In the genomic region with DNA sequence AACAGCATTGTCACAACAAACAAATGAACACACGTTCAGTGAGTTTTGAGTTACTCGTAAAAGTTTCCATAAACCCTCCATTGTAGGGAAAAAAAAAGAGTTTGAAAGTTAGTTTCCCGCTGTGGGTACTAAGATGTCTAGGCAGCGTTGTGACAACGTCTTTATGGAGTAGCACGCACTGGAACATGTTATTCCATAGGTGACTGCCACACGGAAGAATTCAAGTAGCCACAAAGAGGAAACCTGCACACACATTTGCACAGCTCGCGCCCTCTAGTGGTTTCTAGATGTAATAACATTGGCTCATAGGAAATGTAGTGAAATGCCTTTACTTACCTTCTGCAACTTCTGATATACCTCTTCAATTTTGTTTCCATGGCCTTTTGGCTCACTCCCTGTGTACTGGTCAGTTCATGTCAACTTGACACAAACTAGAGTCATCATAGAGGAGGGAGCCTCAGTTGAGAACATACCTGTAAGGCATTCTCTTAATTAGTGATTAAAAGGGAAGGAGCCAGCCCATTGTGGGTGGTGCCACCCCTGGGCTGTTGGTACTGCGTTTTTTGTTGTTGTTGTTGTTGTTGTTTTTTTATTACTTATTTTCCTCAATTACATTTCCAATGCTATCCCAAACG, we compare ENCODE assay signal across 8 mouse cellular contexts. TPM values are rescaled to one million over a fixed set of nuclear protein-coding genes. Genes with fewer than 3 reads are reported as not detected.
DNase-seq lines count a peak whose midpoint lies in the region; ATAC-seq lines count a peak whose summit lies in the region.

No protein-coding gene starts in this region.

- no peak for DNase-seq in liver, embryonic 11.5 days (ENCODE audit: low spot score)
- DNase-seq in liver (no peak), R1 (ENCODE audit: low read depth, low spot score) (peak; percentile 61)
- DNase-seq in limb, embryonic 10.5 days (ENCODE audit: low spot score): no peak
- DNase-seq in neural tube, embryonic 10.5 days (ENCODE audit: extremely low spot score, low spot score): peak; percentile 35
- DNase-seq in left cerebral cortex, adult 18-20 months (ENCODE audit: low spot score in 2 of 2): no peak
- no peak for DNase-seq in adrenal gland, adult 2 months

- peak; percentile 45 for ATAC-seq in liver, embryonic 11.5 days (replicated peaks; ENCODE audit: low FRiP score)
- ATAC-seq in forebrain, embryonic 15.5 days (replicated peaks): peak; percentile 60; the same call in 1 of the 2 replicates

- H3K4me1 ChIP-seq in liver, embryonic 11.5 days (replicated peaks; ENCODE audit: control insufficient read depth, insufficient read depth, low read length): no peaks in the 10 kb centered on the region
- no peaks in the 10 kb centered on the region for H3K4me1 ChIP-seq in forebrain, embryonic 15.5 days
- 0 out of 2 replicates have a peak, but pooled peaks cover 8% of the 10 kb centered on the region for H3K4me1 ChIP-seq in limb, embryonic 10.5 days

- no peaks in the 10 kb centered on the region for H3K36me3 ChIP-seq in liver, embryonic 11.5 days (ENCODE audit: control insufficient read depth, insufficient read depth, low read length)
- no peaks in the 10 kb centered on the region for H3K36me3 ChIP-seq in forebrain, embryonic 15.5 days
- no peaks in the 10 kb centered on the region for H3K36me3 ChIP-seq in limb, embryonic 10.5 days

- no peak overlapping the region for H3K4me3 ChIP-seq in liver, embryonic 11.5 days (ENCODE audit: low read depth, low read length)
- H3K4me3 ChIP-seq in forebrain, embryonic 15.5 days: no peak overlapping the region
- 0 out of 2 replicates have a peak overlapping the region, but pooled peaks have one; percentile 13 for H3K4me3 ChIP-seq in limb, embryonic 10.5 days

- H3K27ac ChIP-seq in liver, embryonic 11.5 days (ENCODE audit: low read depth, low read length): no peak overlapping the region
- no peak overlapping the region for H3K27ac ChIP-seq in forebrain, embryonic 15.5 days (replicated peaks)
- H3K27ac ChIP-seq in limb, embryonic 10.5 days: no peak overlapping the region

- no peak overlapping the region; the same call in 1 of the 2 replicates for H3K4me2 ChIP-seq in liver, embryonic 11.5 days
- H3K4me2 ChIP-seq in forebrain, embryonic 15.5 days (replicated peaks): 0 out of 2 replicates have a peak overlapping the region, but pooled peaks have one; percentile 5

- H3K9ac ChIP-seq in liver, embryonic 11.5 days (ENCODE audit: low read depth, low read length): no peak overlapping the region
- no peak overlapping the region for H3K9ac ChIP-seq in forebrain, embryonic 15.5 days (replicated peaks)

- no peaks in the 10 kb centered on the region for H3K27me3 ChIP-seq in liver, embryonic 11.5 days (replicated peaks; ENCODE audit: control insufficient read depth, insufficient read depth, low read length)
- no peaks in the 10 kb centered on the region for H3K27me3 ChIP-seq in forebrain, embryonic 15.5 days
- no peaks in the 10 kb centered on the region for H3K27me3 ChIP-seq in limb, embryonic 10.5 days (ENCODE audit: low read depth, poor library complexity, severe bottlenecking)

- H3K9me3 ChIP-seq in liver, embryonic 11.5 days (ENCODE audit: control insufficient read depth, low read length): no peaks in the 10 kb centered on the region
- no peaks in the 10 kb centered on the region for H3K9me3 ChIP-seq in forebrain, embryonic 15.5 days
- H3K9me3 ChIP-seq in limb, embryonic 10.5 days (replicated peaks): no peaks in the 10 kb centered on the region

- WGBS in liver, embryonic 11.5 days: 20% methylated on average over 11 of the region's 11 CpGs
- 26% methylated on average over 11 of the region's 11 CpGs for WGBS in forebrain, embryonic 15.5 days
- WGBS in limb, embryonic 10.5 days: 23% methylated on average over 11 of the region's 11 CpGs

RNA-seq across cellular contexts. Expression of a gene that starts 19.3 kb away (rescaled TPM):
- polyA plus RNA-seq in liver, embryonic 11.5 days (2014; fragmentation: Nextera tagmentation; extraction: Ambion mirVana): 0.05 TPM in 1 of 2 replicates, not detected in the other
- 0.06 and 0.08 TPM in 2 replicates for polyA plus RNA-seq in forebrain, embryonic 15.5 days (2015; fragmentation: Nextera tagmentation; extraction: Ambion mirVana)
- 0.04 TPM in 1 of 2 replicates, not detected in the other for polyA plus RNA-seq in limb, embryonic 10.5 days (2016; fragmentation: Nextera tagmentation; extraction: Ambion mirVana)
- total RNA-seq in left cerebral cortex, adult 18-20 months (2021): 1 to 10 TPM; 1.8 to 3.4 TPM
- total RNA-seq in adrenal gland, adult 2 months (2021): 1 to 10 TPM; 3.0 to 6.5 TPM
- 0.53 and 0.61 TPM in 2 replicates for polyA plus RNA-seq in adrenal gland, adult 2 months (2012; rRNA removed)

RNA-seq across cellular contexts. Expression of a gene that starts 55.7 kb away (rescaled TPM):
- polyA plus RNA-seq in liver, embryonic 11.5 days (2014; fragmentation: Nextera tagmentation; extraction: Ambion mirVana): 3.4 TPM in 2 replicates
- 1.8 and 1.9 TPM in 2 replicates for polyA plus RNA-seq in forebrain, embryonic 15.5 days (2015; fragmentation: Nextera tagmentation; extraction: Ambion mirVana)
- 0.72 and 1.4 TPM in 2 replicates for polyA plus RNA-seq in limb, embryonic 10.5 days (2016; fragmentation: Nextera tagmentation; extraction: Ambion mirVana)
- total RNA-seq in left cerebral cortex, adult 18-20 months (2021): 1 to 10 TPM; 2.8 to 4.2 TPM
- total RNA-seq in adrenal gland, adult 2 months (2021): 10 to 100 TPM; 13.5 to 16.4 TPM
- 1.3 and 2.5 TPM in 2 replicates for polyA plus RNA-seq in adrenal gland, adult 2 months (2012; rRNA removed)

Comparison
In these comparisons a context has a peak if more than half of its experiments do, and no peak if none do; other contexts are left out.
1. DNase-seq: peak in R1 (single experiment) and neural tube, embryonic 10.5 days (single experiment); none in liver, embryonic 11.5 days (single experiment), liver (single experiment), limb, embryonic 10.5 days (single experiment), left cerebral cortex, adult 18-20 months (0 of 2) and adrenal gland, adult 2 months (single experiment).